Mouse (Mus musculus) ES-E14 (cell line): Measurements from ENCODE around the gene Ppp3ca.

Experiments used
- CHD2 ChIP-seq: IDR thresholded peaks from 2 replicates; pipeline ENCODE4 v1.6.1; 2014; ENCODE audit warnings: mild to moderate bottlenecking, low read depth, low read length, inconsistent platforms
- HCFC1 ChIP-seq: IDR thresholded peaks from 2 replicates; pipeline ENCODE4 v1.6.1; 2012; ENCODE audit warnings: low read length, inconsistent platforms, borderline replicate concordance; ENCODE audit not compliant: insufficient read depth
- MAFK ChIP-seq: IDR thresholded peaks from 2 replicates; pipeline ENCODE4 v1.6.1; 2014; ENCODE audit warnings: mild to moderate bottlenecking, low read depth, low read length, inconsistent platforms; ENCODE audit not compliant: insufficient read depth
- ZC3H11A ChIP-seq: IDR thresholded peaks from 2 replicates; pipeline ENCODE4 v1.6.1; 2012; ENCODE audit warnings: low read depth, mild to moderate bottlenecking, inconsistent platforms, low read length, borderline replicate concordance
- ZNF384 ChIP-seq: IDR thresholded peaks from 2 replicates; pipeline ENCODE4 v1.6.1; 2012; ENCODE audit warnings: low read depth, low read length, inconsistent platforms

DNA sequence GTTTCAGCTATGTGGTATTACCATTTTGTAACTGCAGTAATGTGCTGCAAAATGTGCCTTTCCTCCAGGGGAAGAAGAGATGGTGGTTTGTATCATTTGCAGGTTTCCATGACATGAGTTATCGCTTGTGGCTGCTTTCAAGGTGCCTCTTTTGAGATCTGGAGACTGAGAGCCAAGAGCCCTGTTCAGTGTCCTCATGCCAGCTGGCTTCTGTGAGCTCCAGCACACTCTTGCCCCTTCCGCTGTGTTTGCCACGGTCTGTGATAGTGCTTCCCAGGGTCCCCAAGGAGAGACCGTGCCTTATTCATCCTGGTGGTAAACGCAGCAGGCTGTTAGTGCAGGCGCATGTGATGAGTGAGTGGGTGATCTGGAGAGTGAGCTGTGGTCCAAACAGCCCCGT is 247.2 kb downstream of the Ppp3ca start:
- TF ChIP-seq MAFK: no peak
- TF ChIP-seq ZC3H11A: no peak
- TF ChIP-seq CHD2: no peak
- TF ChIP-seq ZNF384: no peak
- no peak for TF ChIP-seq HCFC1
